Mouse (Mus musculus) lung, postnatal 0 days (tissue): ENCODE results near the gene Mosmo.

Experiments
- CTCF ChIP-seq: IDR thresholded peaks from 2 replicates; pipeline ENCODE4 v1.5.1; 2016; ENCODE audit warnings: antibody characterized with exemption, mild to moderate bottlenecking
- EP300 ChIP-seq: IDR thresholded peaks from 2 replicates; pipeline ENCODE4 v1.6.1; 2016; ENCODE audit warnings: antibody characterized with exemption, mild to moderate bottlenecking, control low read depth

- TF ChIP-seq CTCF (no peak), EP300 (no peak)
Observed at GRCm38 (mm10) chr7:120634301-120634700, 43.1 kb upstream of the Mosmo start.
